Mouse (Mus musculus): Measurements from ENCODE around the gene Epb41l1.
"Not testable (repeated sequence)": the region's sequence is repeated elsewhere in the genome, so short reads cannot be mapped to it uniquely, and the experiment has no call there.

Epb41l1 gene

GRCm38 (mm10) chr2:156420694-156421380 is at the start of gene Epb41l1:
Gene Epb41l1 (plus strand): TSS chr2:156420909.
- DNase-seq: peak; percentile 60

- DNase-seq: no peak
Measured at GRCm38 (mm10) chr2:156376956-156377355, 43.8 kb upstream of the Epb41l1 start.

DNA sequence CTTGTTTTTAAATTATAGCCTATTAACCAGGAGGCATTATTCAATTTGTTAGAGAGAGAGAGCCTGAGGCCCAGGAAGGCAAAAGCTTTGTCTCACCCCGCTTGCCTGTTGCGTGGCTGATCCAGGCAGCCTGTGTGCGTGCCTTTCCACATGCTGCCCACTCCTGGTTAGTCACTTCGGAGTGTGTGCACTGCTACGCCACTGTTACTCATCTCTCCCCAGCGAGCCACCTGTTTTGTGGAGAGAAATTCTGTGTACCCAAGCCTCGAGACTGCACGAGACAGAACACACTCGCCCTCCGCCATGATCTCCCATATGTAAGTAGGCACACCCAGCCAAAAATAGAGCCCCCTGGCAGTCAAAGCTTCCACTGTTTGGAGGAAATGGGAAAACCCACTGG is 40.8 kb upstream of the Epb41l1 start:
- DNase-seq: no peak

GRCm38 (mm10) chr2:156381350-156381749 is 39.4 kb upstream of the Epb41l1 start:
- no peak for DNase-seq

DNA sequence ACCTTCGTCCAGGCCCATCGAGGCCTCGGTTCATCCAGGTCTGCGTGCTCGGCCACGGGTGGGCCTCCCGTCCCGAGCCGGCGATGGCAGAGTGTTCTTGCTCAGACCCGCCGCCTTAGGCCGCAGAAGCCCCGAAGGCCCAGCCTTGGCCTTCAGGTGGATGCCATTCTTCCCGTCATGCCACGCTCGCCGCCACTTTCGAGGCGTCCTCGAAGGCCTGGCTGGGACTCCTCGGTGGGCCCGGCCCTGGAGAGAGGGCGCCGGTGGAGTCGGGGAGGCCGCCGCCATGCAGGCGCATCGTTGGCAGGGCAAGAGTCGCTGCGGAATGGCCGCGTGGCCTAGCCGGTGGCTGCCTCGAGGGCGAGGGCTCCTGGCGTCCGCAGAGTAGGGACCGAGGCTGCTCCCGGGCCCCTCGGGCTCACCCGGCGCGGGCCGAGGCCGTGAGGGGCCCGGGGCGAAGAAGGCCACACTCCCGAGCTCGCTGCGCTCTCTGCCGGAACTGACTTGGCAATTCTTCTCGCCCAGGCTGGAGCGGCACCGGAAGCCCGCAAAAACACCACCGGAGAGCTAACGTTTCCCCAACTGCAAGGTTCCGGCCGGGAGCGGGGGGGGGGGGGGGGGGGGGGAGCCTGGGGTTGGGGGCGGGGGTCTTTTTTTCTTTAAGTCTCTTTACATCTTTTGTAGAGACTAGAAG is 28.1 kb upstream of the Epb41l1 start:
- DNase-seq: peak; percentile 80

GRCm38 (mm10) chr2:156393155-156393828 is 27.4 kb upstream of the Epb41l1 start:
- peak; percentile 18 for DNase-seq

GRCm38 (mm10) chr2:156394282-156394681 is 26.4 kb upstream of the Epb41l1 start:
- no peak for DNase-seq

GRCm38 (mm10) chr2:156396096-156396495 is 24.6 kb upstream of the Epb41l1 start:
- no peak for DNase-seq

DNA sequence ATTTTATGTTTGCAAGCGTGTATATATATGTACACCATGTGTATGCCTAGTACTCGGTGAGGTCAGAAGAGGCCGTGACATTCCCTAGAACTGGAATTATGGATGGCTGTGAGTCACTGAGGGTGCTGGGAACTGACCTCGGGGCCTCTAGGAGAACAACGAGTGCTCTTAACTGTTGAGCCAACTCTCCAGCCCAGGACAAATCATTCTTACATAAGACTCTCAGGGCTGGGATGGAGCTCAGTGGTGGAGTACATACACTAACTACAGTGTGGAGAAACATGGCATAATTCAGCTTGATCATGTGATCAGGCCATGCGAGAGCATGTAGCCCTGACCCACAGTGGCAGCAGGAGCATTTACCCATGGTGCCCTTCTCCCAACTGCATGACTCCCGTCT is 22.7 kb upstream of the Epb41l1 start:
- no peak for DNase-seq

GRCm38 (mm10) chr2:156399485-156399884 is 21.2 kb upstream of the Epb41l1 start:
- DNase-seq: no peak

DNA sequence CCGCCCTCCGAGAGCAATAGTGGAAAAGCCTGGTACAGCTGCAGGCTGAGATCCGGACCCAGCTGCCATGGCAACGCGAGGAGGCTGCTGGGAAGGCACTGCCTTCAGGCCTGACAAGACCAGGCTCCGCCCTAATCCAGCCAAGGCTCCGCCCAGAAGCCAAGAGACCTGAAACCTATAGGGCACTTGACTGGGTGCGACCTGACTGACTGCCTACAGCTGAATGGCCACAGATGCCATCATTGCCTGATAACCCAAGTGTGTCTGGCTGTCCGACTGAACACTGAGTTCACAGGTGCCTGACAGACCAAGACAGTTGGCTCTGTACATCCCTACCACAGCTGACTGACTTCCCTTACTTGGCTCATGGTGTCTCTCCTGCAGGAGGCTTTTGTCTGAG is 19.4 kb upstream of the Epb41l1 start:
- DNase-seq: peak; percentile 80

- DNase-seq: no peak
Measured at GRCm38 (mm10) chr2:156402036-156402435, 18.7 kb upstream of the Epb41l1 start.

DNA sequence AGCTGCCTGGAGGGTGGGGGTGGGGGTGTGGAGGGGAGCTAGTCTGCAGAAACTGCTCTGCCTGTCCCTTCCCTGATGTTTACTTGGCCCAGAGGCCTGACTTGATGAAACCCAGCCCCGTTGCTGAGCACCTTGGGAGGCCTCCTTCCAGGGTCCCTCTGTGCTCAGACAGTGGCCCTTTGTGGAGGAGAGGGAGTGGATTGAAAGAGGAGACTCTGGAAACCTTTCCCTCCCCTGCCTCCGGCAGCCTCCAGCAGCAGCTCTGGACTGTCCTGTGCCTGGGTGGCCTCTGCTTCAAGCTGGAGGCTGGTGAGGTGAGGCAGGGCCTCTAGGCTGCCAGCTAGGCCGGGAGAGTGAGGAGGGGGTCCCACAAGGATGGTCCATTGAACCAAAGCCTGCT is 13.7 kb upstream of the Epb41l1 start:
- no peak for DNase-seq

GRCm38 (mm10) chr2:156408168-156408567 is 12.5 kb upstream of the Epb41l1 start:
- no peak for DNase-seq

DNA sequence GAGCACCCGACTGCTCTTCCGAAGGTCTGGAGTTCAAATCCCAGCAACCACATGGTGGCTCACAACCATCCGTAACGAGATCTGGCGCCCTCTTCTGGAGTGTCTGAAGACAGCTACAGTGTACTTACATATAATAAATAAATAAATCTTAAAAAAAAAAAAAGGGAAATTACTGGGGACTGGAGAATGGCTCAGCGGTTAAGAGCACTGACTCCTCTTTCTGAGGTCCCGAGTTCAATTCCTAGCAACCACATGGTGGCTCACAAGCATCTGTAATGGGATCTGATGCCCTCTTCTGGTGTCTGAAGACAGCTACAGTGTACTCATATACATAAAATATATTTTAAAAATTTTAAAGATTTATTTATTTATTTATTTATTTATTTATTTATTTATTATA is 9.4 kb upstream of the Epb41l1 start:
- not testable (repeated sequence) for DNase-seq

- no peak for DNase-seq
Measured at GRCm38 (mm10) chr2:156414996-156415395, 5.7 kb upstream of the Epb41l1 start.

DNA sequence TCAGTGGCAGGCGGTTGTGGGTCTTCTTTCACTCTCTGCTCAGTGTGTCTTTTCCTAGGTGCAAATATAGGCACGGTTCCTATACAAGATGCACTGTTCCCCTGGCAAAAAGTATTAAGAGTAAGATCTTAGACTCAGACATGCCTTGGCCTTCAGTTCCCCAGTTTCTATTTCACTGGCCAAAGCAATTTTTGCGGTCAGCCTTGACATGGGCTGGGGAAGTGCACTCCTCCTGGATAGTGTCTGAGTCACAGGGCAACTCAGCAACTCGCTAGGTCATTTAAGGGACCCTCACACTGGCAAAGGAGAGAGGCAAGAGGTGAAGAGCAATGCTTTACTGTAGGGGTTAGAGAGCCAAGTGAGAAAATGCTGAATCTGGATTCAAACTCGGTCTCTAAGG is 5.0 kb upstream of the Epb41l1 start:
- no peak for DNase-seq

DNA sequence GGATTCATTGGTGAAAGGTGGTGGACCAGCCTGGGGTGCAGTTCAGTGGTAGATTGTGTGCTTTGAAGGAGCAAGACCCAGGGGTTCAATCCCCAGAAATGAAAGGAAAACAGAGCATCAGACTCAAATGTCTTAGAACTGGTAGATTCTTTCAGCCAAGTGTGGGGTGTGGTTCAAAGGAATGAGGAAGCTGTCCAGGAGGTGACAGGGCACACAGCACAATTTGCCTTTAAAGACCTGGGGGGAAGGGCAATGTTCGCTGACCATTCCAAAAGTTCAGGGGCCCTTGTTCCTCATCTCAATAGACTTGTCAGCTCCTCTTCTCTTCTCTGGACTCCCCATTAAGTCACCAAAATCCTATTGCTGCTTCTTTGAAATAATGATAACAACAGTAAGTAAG is 3.5 kb upstream of the Epb41l1 start:
- DNase-seq: no peak

DNA sequence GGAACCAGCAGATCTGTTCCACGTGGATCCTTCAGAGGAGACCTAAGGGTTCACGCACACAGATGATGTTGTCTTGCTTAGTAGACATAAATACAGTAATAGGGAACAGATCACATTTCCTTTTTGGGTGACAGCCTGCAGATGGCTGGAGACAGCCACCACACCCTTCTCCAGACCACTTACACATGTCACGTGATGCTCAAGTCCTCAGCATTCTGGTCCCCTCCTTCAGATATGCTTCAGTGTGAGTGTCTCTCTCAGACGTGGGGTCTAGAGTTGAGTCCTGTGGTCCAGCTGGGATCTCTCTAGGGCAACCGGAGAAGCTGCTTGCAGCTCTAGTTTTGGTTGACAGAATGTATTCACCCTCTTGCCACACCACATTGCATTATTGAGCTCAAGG is 2.2 kb upstream of the Epb41l1 start:
- no peak for DNase-seq

GRCm38 (mm10) chr2:156420327-156420693 is 399 bp upstream of the Epb41l1 start:
- DNase-seq: no peak

GRCm38 (mm10) chr2:156421381-156422110 is 837 bp downstream of the Epb41l1 start:
- peak; percentile 70 for DNase-seq

- no peak for DNase-seq
Measured at GRCm38 (mm10) chr2:156422631-156423030, 1.9 kb downstream of the Epb41l1 start.

DNA sequence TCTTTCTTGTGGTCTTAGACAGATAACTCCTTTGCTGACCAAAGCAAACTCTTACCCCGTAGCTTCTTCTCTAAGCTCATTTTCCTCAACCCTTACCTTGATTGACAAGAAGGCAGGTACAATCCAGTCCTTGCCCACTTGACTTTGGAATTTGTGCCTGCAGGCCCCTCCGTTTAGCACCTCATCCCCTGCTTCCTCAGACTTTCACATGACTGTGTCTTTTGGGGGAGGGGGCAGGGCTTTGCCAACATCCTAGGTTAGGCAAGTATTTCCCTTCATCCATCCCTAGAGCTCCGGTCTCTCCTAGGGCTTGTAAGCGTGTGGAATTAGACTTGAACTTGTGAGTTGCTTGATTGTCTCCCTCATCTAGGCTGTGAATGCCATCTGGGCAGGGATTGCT is 3.0 kb downstream of the Epb41l1 start:
- DNase-seq: no peak

Data from thymus, postnatal 4 days (tissue).